Mouse (Mus musculus): ENCODE measurements around the gene Zfp74. TPM values are rescaled to one million over a fixed set of nuclear protein-coding genes. Genes with fewer than 3 reads are reported as not detected.
"Not testable (repeated sequence)": the region's sequence is repeated elsewhere in the genome, so short reads cannot be mapped to it uniquely, and the experiment has no call there.

Zfp74 gene
- 1 to 10 TPM; 4.9 to 7.3 (median 6.3) TPM for total RNA-seq (2022)

DNA sequence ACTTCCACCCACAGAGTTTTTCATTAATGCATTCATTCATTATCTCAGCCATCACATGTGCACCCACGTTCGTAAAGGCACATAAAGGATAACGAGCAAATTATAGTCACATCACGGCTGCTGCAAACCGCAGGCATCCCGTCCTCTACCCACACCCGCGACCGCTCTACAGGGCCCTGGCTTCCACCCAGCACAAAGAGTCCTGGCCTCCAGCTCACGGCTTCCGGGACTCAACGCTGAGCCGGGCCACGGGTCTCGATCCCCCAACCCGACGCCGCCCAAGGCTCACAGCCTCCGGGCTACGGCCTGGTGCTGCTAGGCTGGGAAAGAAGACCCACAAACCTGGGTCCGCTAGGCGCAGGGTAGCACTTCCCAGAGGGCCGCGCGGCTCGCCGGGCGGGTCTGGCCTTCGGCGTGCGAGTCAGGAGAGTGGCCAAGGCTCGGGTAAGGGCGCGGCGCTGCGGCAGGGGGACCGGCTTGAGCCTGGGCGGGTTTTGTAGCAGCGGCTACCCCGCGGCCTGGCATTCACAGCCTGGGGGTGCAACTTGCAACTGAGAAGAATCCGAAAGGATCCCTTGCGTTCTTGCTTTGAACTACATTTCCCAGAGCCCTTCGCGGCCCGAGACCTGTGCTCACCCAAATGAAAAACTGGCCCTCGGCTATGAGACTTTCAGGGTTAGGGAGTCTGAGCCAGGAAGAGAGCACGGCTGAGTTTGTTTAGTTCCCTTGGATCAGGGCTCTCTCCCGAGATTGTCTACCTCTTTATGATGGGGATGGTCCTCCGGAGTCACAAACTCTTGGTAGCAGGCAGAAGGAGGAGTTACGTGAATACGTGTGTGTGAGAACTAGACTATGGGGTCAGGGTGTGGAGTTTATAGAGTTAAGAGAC is at the start of gene Zfp74:
Zfp74 (minus strand) TSS at position 577 of the 889 bp plus-strand sequence.
- DNase-seq (ENCODE audit: low spot score in 2 of 2), result peak; percentile 33 to 54

DNA sequence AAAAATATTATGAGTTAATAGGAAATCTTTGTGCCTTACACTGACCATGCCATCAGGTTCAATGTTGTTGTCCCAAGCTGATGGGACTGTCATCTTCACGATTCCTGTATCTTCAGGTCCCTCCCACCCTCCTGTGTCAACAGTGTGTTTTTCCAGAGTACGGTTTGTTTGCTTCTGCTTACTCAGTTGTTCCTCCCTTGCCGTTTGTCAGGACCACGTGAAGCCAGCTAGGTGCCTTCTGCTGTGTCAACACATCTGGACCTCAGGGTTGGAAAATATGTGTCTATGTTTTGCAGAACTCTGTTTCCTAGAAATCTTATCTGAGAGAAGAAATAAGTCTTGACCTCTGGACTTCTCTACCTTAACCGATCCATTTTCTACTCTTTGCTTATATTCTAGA is 46.7 kb upstream of the Zfp74 start:
- DNase-seq (ENCODE audit: low spot score in 2 of 2), result no peak

DNA sequence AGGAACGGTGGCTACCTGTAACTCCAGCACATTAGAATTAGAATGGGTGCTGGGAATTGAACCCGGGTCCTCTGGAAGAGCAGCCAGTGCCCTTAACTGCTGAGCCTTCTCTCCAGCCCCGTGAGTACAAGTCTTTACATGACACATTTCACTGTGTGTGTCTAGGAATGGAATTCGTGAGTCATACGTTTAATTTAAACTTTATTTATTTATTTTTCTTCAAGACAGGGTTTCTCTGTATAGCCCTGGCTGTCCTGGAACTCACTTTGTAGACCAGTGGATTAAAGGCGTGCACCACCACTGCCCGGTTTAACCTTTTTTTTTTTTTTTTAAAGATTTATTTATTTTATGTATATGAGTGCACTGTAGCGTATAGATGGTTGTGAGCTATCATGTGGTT is 41.2 kb upstream of the Zfp74 start:
- no peak for DNase-seq (ENCODE audit: low spot score in 2 of 2)

- DNase-seq (ENCODE audit: low spot score in 2 of 2), result no peak
These were observed 39.5 kb upstream of the Zfp74 start for GRCm38 (mm10) chr7:29993340-29993739.

GRCm38 (mm10) chr7:29992698-29993097 is 38.8 kb upstream of the Zfp74 start:
- no peak for DNase-seq (ENCODE audit: low spot score in 2 of 2)

GRCm38 (mm10) chr7:29989031-29989430 is 35.1 kb upstream of the Zfp74 start:
- DNase-seq (ENCODE audit: low spot score in 2 of 2), result no peak

- DNase-seq (ENCODE audit: low spot score in 2 of 2), result no peak
These were observed 33.7 kb upstream of the Zfp74 start for GRCm38 (mm10) chr7:29987551-29987950.

- DNase-seq (ENCODE audit: low spot score in 2 of 2), result no peak
These were observed 32.2 kb upstream of the Zfp74 start for GRCm38 (mm10) chr7:29986101-29986500.

- peak; percentile 88 to 90 for DNase-seq (ENCODE audit: low spot score in 2 of 2)
These were observed 29.9 kb upstream of the Zfp74 start, which contains the start of gene Zfp568 for GRCm38 (mm10) chr7:29983690-29984380. Gene Zfp568 (plus strand): TSS chr7:29983955.

- no peak for DNase-seq (ENCODE audit: low spot score in 2 of 2)
These were observed 29.4 kb upstream of the Zfp74 start for GRCm38 (mm10) chr7:29983340-29983689.

DNA sequence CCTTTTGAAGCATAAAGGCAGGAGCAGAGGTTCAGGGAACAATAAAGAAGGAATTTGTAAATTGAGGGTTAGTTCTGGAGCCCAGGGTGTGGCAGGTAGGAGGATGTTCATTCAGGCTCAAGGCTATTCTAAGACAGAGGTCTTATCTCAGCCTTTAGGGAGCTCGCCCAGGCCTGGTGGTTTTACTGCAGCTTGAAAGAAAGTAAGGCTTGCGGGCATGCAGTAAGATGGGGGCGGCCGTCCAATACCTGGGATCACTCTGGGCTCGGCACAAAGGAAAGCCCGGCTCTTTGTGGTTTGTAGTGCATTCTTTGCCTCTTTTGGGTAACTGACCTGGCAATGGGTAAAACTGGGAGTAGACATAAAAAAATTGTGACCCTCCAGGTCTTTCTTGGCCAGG is 29.0 kb upstream of the Zfp74 start:
- DNase-seq (ENCODE audit: low spot score in 2 of 2), result peak in 1 of 2 experiments; percentile 5

DNA sequence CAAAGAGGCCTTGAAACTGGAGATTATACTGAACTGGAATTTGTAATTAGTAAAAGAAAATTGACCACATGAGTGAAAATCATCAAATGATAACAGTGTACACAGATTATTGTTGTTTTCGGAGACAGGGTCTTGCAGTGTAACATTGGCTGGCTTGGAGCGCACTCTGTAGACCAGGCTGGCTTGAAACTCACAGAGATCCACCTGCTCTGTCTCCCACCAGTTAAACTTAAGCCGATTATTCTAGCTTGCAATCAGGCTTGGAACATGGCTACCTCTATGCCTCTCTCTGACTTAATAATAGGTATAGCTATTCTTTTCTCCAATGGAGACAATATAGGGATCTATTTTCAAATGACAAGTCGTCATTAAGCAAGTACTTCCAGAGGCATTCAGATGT is 28.5 kb upstream of the Zfp74 start:
- DNase-seq (ENCODE audit: low spot score in 2 of 2), result no peak

DNA sequence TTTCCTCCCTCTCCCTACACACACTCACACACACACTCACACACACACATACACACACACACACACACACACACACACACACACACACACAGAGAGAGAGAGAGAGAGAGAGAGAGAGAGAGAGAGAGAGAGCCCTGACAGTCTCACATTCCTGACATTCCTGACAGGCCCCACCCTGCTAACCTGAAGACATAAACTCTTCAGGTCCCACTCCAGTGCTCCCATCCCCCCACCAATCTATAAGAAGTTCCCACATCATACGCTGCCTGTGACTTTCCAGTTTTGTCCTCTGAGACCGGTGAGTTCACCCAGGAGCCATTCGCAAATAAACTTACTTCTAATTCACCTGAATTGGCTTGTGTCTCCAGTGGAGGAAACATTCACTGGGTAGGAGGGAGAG is 28.0 kb upstream of the Zfp74 start:
- DNase-seq (ENCODE audit: low spot score in 2 of 2), result no peak

DNA sequence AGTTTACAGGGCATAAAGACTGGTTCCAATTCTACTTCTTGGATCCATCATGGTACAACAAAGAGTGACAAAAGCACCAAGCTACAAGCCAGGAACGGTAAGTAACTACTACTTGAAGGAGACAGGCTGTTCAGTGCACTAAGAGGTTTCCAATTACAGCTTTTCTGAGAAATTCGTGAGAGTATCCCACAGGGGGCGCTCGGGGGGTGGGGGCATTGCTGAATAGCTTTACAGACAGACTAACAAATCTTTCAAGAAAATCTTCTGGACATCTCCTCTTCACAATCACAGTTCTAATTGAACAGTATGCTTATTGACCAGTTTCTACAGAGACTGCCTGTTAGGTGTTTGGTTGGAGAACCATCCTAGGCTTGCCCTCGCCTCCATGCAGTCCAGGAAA is 27.6 kb upstream of the Zfp74 start:
- DNase-seq (ENCODE audit: low spot score in 2 of 2), result no peak

DNA sequence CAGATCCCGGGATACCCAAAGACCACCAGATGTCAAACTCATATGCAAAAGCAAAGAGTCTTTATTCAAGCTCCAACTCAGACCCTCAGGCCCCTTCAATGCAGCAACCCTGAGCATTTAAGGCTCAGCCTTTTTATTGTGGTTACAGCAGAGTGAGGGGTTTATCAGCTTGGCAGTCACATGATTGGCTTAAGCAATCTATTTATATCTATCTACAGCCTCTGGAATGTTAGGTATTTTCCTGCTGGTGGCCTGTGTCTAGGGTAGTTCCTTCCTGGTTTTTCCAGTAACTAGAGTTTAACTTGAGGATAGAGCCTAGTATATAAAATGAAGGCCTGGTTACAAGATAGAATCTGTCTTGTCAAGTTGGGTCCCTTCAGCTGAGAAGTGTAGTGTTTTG is 26.9 kb upstream of the Zfp74 start:
- DNase-seq (ENCODE audit: low spot score in 2 of 2), result no peak

DNA sequence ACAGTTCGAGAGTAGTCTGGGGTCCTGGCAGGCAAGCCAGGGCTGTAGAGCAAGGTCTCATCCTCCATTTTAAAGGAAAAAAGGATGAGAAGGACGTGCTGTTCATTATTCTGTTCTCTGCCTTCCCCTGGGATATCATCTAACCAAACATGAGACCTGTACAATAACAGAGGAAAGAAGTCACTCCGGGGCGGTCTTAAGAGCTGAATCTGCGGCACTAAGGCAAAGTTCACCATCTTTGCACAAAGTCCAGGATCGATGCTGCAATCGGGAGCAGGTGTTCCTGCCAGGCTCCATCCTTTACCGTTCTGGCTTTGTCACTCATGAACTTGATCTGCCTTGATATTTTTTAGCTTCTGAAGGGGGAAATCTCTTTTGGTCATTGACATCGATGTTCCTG is 16.8 kb upstream of the Zfp74 start:
- DNase-seq (ENCODE audit: low spot score in 2 of 2), result no peak

DNA sequence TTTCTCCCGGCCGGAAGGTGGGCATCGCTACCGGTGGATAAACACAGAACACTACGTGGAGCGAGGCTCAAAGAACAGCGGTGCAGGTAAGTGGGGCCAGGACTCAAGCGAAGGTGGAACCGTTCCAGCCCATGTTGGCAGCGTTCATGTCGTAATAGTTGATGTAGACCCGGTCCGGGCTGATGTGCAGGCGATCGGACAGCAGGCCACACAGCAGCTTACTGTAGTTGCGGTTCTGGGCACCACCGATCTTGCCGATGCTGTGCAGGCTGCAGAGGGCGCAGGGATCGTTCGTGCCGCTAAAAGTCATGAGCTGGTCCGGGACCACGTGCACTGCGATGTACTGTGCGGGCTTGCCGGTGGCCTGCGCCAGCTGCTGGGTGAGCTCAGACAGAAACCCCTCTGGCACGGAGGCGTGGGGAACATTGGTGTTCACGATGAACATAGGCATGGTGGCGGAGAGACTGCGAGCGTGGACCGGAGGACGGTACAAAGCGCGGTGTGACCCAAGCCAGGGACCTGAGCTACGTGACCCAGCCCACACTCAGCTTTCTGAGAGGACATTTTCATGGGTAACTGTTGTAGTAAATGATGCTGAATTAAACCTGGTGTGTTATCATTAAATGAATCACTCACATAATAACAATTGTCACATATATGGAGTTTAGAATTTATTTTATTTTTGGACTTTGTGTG is 11.4 kb upstream of the Zfp74 start:
- not testable (repeated sequence) for DNase-seq (ENCODE audit: low spot score in 2 of 2)

DNA sequence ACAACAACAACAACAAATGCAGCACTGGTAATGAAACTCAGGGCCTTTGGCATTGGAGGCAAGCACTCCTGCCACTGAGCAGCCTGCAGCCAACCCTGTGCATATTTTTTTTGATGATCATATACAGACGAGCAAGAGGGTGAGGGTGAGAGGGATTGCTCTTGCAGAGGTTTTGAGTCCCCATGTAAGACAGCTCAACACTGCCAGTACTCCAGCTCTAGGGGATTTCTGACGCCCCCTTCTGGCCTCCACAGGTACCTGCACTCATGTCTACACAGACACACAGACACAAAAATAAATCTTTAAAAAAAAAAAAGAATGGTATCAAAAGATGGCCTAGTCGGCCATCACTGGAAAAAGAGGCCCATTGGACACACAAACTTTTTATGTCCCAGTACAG is 5.1 kb upstream of the Zfp74 start:
- DNase-seq (ENCODE audit: low spot score in 2 of 2), result no peak

- no peak for DNase-seq (ENCODE audit: low spot score in 2 of 2)
These were observed 4.3 kb upstream of the Zfp74 start for GRCm38 (mm10) chr7:29958125-29958724.

GRCm38 (mm10) chr7:29956257-29956656 is 2.4 kb upstream of the Zfp74 start:
- DNase-seq (ENCODE audit: low spot score in 2 of 2), result no peak

DNA sequence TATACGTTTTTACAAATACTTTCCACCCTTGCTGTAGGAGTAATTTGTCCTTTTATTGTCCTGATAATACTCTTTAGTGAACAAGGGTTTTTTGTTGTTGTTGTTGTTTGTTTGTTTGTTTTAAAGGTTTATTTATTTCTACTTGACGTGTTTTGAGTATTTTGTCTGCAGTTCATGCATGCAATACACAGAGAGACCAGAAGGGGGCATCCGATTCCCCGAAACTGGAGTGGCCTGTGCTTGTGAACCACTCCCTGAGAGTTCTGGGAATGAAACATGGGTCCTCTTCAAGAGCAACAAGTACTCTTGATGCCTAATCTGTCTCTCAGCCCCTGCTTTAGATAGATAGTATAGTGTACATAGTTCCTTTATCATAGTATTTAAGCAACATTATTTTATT is 842 bp upstream of the Zfp74 start:
- no peak for DNase-seq (ENCODE audit: low spot score in 2 of 2)

- DNase-seq (ENCODE audit: low spot score in 2 of 2), result no peak
These were observed 803 bp downstream of the Zfp74 start for GRCm38 (mm10) chr7:29953086-29953485.
